Mouse (Mus musculus): ENCODE results near the gene Atp1a2. TPM values are rescaled to one million over a fixed set of nuclear protein-coding genes. Genes with fewer than 3 reads are reported as not detected.
"Not testable (repeated sequence)": the region's sequence is repeated elsewhere in the genome, so short reads cannot be mapped to it uniquely, and the experiment has no call there.

Atp1a2 gene
- total and polyA plus RNA-seq, 3 experiments: 0.07 to 0.23 (median 0.13) TPM

- peaks cover 0 to 26% of the 10 kb centered on the region in 2 experiments; a peak in 2 of 4 replicates for H3K4me1 ChIP-seq (ENCODE audit: control insufficient read depth in 1 of 2, insufficient read depth in 2 of 2)
- H3K9ac ChIP-seq (ENCODE audit: insufficient read depth, low read depth); H3K27ac ChIP-seq (ENCODE audit: insufficient read depth, low read depth); H3K4me3 ChIP-seq (replicated peaks in 1 of 3; ENCODE audit: low read depth in 2 of 3, low read length in 2 of 3, poor library complexity in 1 of 3); H3K4me2 ChIP-seq (ENCODE audit: insufficient read depth, low read depth, poor library complexity, severe bottlenecking); H3K27me3 ChIP-seq (replicated peaks); dilution Hi-C loops (cut with MboI; ENCODE audit: extremely low pct_ligation_motif_present, extremely low pct_unique_long_range_greater_than_20kb, low sequenced_read_pairs); H3K79me2 ChIP-seq (replicated peaks; ENCODE audit: control insufficient read depth, extremely low read depth, insufficient read depth, poor library complexity, severe bottlenecking); DNase-seq (ENCODE audit: extremely low read depth); in situ Hi-C loops (cut with MboI; ENCODE audit: low pct_ligation_motif_present, low pct_unique_long_range_greater_than_20kb, low sequenced_read_pairs); H3K9me3 ChIP-seq (replicated peaks; ENCODE audit: low read length); H3K36me3 ChIP-seq (replicated peaks in 1 of 2; ENCODE audit: control insufficient read depth in 1 of 2, insufficient read depth in 1 of 2, low read length in 1 of 2): not testable (repeated sequence)
Measured at GRCm38 (mm10) chr1:172244645-172245044, 53.2 kb downstream of the Atp1a2 start.

GRCm38 (mm10) chr1:172243547-172244205 is 54.2 kb downstream of the Atp1a2 start:
- peak overlapping the region; percentile 8; the same call in 1 of the 2 replicates for H3K4me2 ChIP-seq (ENCODE audit: insufficient read depth, low read depth, poor library complexity, severe bottlenecking)
- in situ Hi-C loops (cut with MboI; ENCODE audit: low pct_ligation_motif_present, low pct_unique_long_range_greater_than_20kb, low sequenced_read_pairs): no loop called here
- dilution Hi-C loops (cut with MboI; ENCODE audit: extremely low pct_ligation_motif_present, extremely low pct_unique_long_range_greater_than_20kb, low sequenced_read_pairs): no loop called here
- no peak overlapping the region for H3K9ac ChIP-seq (ENCODE audit: insufficient read depth, low read depth)
- peak; percentile 18; the same call in 1 of the 2 replicates for TF ChIP-seq SMC3 (IDR thresholded peaks at IDR 0.05; ENCODE audit: low read depth, low read length)
- no peak for TF ChIP-seq TCF12 (IDR thresholded peaks at IDR 0.05; ENCODE audit: low read depth, low read length)
- TF ChIP-seq CHD1 (IDR thresholded peaks at IDR 0.05; ENCODE audit: low read depth, low read length): no peak
- TF ChIP-seq EP300 (IDR thresholded peaks at IDR 0.05; ENCODE audit: low read length): no peak
- peak in 1 of 2 experiments; percentile 32; a peak in 2 of 4 replicates for TF ChIP-seq CTCF (conservative IDR thresholded peaks at IDR 0.05 in 1 of 2, IDR thresholded peaks at IDR 0.05 in 1 of 2; ENCODE audit: low read depth in 2 of 2, low read length in 2 of 2)
- no peaks in the 10 kb centered on the region for H3K9me3 ChIP-seq (replicated peaks; ENCODE audit: low read length)
- H3K4me1 ChIP-seq (ENCODE audit: control insufficient read depth in 1 of 2, insufficient read depth in 2 of 2): peaks cover 0 to 26% of the 10 kb centered on the region in 2 experiments; a peak in 2 of 4 replicates
- H3K79me2 ChIP-seq (replicated peaks; ENCODE audit: control insufficient read depth, extremely low read depth, insufficient read depth, poor library complexity, severe bottlenecking): no peaks in the 10 kb centered on the region
- no peak overlapping the region for H3K4me3 ChIP-seq (replicated peaks in 1 of 3; ENCODE audit: low read depth in 2 of 3, low read length in 2 of 3, poor library complexity in 1 of 3)
- no peak overlapping the region for H3K27ac ChIP-seq (ENCODE audit: insufficient read depth, low read depth)
- H3K27me3 ChIP-seq (replicated peaks): no peaks in the 10 kb centered on the region
- DNase-seq (ENCODE audit: extremely low read depth): no peak
- H3K36me3 ChIP-seq (replicated peaks in 1 of 2; ENCODE audit: control insufficient read depth in 1 of 2, insufficient read depth in 1 of 2, low read length in 1 of 2): no peaks in the 10 kb centered on the region

GRCm38 (mm10) chr1:172242401-172242800 is 55.5 kb downstream of the Atp1a2 start:
- no peaks in the 10 kb centered on the region for H3K27me3 ChIP-seq (replicated peaks)
- dilution Hi-C loops (cut with MboI; ENCODE audit: extremely low pct_ligation_motif_present, extremely low pct_unique_long_range_greater_than_20kb, low sequenced_read_pairs) (no loop called here), in situ Hi-C loops (cut with MboI; ENCODE audit: low pct_ligation_motif_present, low pct_unique_long_range_greater_than_20kb, low sequenced_read_pairs) (no loop called here)
- no peak for DNase-seq (ENCODE audit: extremely low read depth)
- no peaks in the 10 kb centered on the region for H3K9me3 ChIP-seq (replicated peaks; ENCODE audit: low read length)
- no peak overlapping the region for H3K4me2 ChIP-seq (ENCODE audit: insufficient read depth, low read depth, poor library complexity, severe bottlenecking)
- H3K36me3 ChIP-seq (replicated peaks in 1 of 2; ENCODE audit: control insufficient read depth in 1 of 2, insufficient read depth in 1 of 2, low read length in 1 of 2): no peaks in the 10 kb centered on the region
- H3K27ac ChIP-seq (ENCODE audit: insufficient read depth, low read depth): no peak overlapping the region
- no peak overlapping the region for H3K9ac ChIP-seq (ENCODE audit: insufficient read depth, low read depth)
- H3K79me2 ChIP-seq (replicated peaks; ENCODE audit: control insufficient read depth, extremely low read depth, insufficient read depth, poor library complexity, severe bottlenecking): no peaks in the 10 kb centered on the region
- TF ChIP-seq USF2 (conservative IDR thresholded peaks at IDR 0.05; ENCODE audit: low read depth, low read length) (no peak), ZNF384 (IDR thresholded peaks at IDR 0.05; ENCODE audit: low read depth, low read length) (no peak), BHLHE40 (IDR thresholded peaks at IDR 0.05; ENCODE audit: low read depth, low read length) (no peak), IRF4 (IDR thresholded peaks at IDR 0.05; ENCODE audit: low read depth, low read length) (no peak), KAT2A (IDR thresholded peaks at IDR 0.05; ENCODE audit: insufficient replicate concordance, low read length) (no peak), CTCF (conservative IDR thresholded peaks at IDR 0.05 in 1 of 2, IDR thresholded peaks at IDR 0.05 in 1 of 2; ENCODE audit: low read depth in 2 of 2, low read length in 2 of 2) (no peak), MAFK (IDR thresholded peaks at IDR 0.05; ENCODE audit: insufficient replicate concordance, low read length) (no peak), JUND (conservative IDR thresholded peaks at IDR 0.05; ENCODE audit: low read depth, low read length) (no peak), SIN3A (IDR thresholded peaks at IDR 0.05; ENCODE audit: low read length) (no peak), ELF1 (IDR thresholded peaks at IDR 0.05; ENCODE audit: low read depth, low read length) (no peak)
- H3K4me1 ChIP-seq (ENCODE audit: control insufficient read depth in 1 of 2, insufficient read depth in 2 of 2): peaks cover 0 to 15% of the 10 kb centered on the region in 2 experiments; a peak in 2 of 4 replicates
- no peak overlapping the region for H3K4me3 ChIP-seq (replicated peaks in 1 of 3; ENCODE audit: low read depth in 2 of 3, low read length in 2 of 3, poor library complexity in 1 of 3)

Measured in CH12.LX (cell line).